Mouse (Mus musculus) testis, postnatal 10 days (tissue): ENCODE results near the gene Vps45.
"Not testable (repeated sequence)": the region's sequence is repeated elsewhere in the genome, so short reads cannot be mapped to it uniquely, and the experiment has no call there.

ENCODE experiments used
- DNase-seq: peaks from one replicate; pipeline ENCODE4 v3.0.0; 2021; ENCODE audit warnings: low spot score

The Vps45 gene

GRCm38 (mm10) chr3:95970661-95971060 lies 87.6 kb downstream of the Vps45 start:
- DNase-seq = not testable (repeated sequence)

- no peak for DNase-seq
Measured at GRCm38 (mm10) chr3:95969277-95969676, 89.0 kb downstream of the Vps45 start.

GRCm38 (mm10) chr3:95965518-95966451 lies 92.5 kb downstream of the Vps45 start:
- peak; percentile 67 for DNase-seq

- DNase-seq = peak; percentile 58
Measured at GRCm38 (mm10) chr3:95963681-95964080, 94.6 kb downstream of the Vps45 start.

- no peak for DNase-seq
Measured at GRCm38 (mm10) chr3:95963230-95963629, 95.0 kb downstream of the Vps45 start.

GRCm38 (mm10) chr3:95962182-95962581 lies 96.1 kb downstream of the Vps45 start:
- DNase-seq = not testable (repeated sequence)

GRCm38 (mm10) chr3:95959807-95960206 lies 98.5 kb downstream of the Vps45 start:
- DNase-seq = no peak

GRCm38 (mm10) chr3:95959082-95959481 lies 99.2 kb downstream of the Vps45 start:
- DNase-seq = no peak

GRCm38 (mm10) chr3:95957359-95958148 lies 100.7 kb downstream of the Vps45 start:
- no peak for DNase-seq

GRCm38 (mm10) chr3:95955318-95955717 lies 102.9 kb downstream of the Vps45 start:
- DNase-seq = no peak

GRCm38 (mm10) chr3:95954648-95955173 lies 103.6 kb downstream of the Vps45 start:
- DNase-seq = not testable (repeated sequence)

- no peak for DNase-seq
Measured at GRCm38 (mm10) chr3:95953522-95953921, 104.7 kb downstream of the Vps45 start.

GRCm38 (mm10) chr3:95953023-95953422 lies 105.2 kb downstream of the Vps45 start:
- DNase-seq = no peak

GRCm38 (mm10) chr3:95951566-95951965 lies 106.7 kb downstream of the Vps45 start:
- DNase-seq = not testable (repeated sequence)

- DNase-seq = peak; percentile 90
Measured at GRCm38 (mm10) chr3:95950763-95951551, 107.3 kb downstream of the Vps45 start.
